8 mouse cellular contexts compared by ENCODE assay signal in the genomic region with DNA sequence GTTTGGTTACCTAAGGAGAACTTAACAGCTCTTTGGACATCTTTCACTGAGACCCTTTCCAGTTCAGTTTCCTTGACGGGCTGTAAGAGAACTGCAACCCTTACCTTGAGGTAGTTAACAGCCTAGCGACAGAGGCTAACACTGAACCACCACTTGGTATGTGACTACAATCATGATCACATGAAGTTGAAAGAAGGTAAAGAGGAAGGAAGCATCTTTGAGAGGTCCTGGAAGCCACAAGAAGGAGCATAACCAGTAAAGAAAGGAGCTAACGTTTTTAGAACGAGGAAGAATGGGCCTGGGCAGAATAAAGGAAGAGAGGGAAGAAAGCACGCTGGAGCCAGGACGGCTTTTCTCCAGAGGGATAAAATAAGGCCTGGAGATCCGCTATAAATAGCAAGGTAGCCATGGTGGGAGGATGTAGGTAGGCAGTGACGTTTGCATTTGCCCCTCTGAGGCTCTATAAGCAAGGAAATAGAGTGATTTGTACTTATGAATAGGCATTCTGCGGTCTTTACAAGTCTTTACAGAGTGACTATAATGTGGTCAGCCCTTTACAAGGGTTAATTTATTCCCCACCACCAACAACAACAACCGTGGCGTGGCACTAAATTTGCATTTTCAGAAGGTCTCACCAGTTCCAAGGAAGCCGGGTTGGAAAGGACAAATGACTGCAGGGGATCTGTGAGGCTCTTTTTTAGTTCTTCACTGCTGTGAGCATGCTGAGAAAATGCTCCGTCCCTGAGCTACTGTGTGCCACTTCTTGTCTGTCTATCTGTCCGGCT. TPM values are rescaled to one million over a fixed set of nuclear protein-coding genes. Genes with fewer than 3 reads are reported as not detected.
DNase-seq lines count a peak whose midpoint lies in the region; ATAC-seq lines count a peak whose summit lies in the region.

No protein-coding gene starts in this region.

- intact Hi-C loops in heart, postnatal 14 days (cut with DNase I) = no loop called here

- peak overlapping the region; percentile 63 for H3K27ac ChIP-seq in heart, embryonic 12.5 days (ENCODE audit: poor library complexity, severe bottlenecking)
- peak overlapping the region; percentile 87 for H3K27ac ChIP-seq in ES-E14 (ENCODE audit: insufficient read depth, low read depth, low read length, poor library complexity, severe bottlenecking)
- peak overlapping the region; percentile 60 for H3K27ac ChIP-seq in forebrain, embryonic 13.5 days
- peak overlapping the region; percentile 61 for H3K27ac ChIP-seq in liver, embryonic 13.5 days
- peak overlapping the region; percentile 79 for H3K27ac ChIP-seq in stomach, embryonic 14.5 days (ENCODE audit: low read length)

- DNase-seq in heart, postnatal 14 days = no peak
- DNase-seq in ES-E14 (ENCODE audit: low read depth, low spot score) = no peak
- no peak for DNase-seq in liver, embryonic 13.5 days
- DNase-seq in natural killer cell, adult 2 months (ENCODE audit: low spot score in 2 of 2) = no peak
- no peak for DNase-seq in adrenal gland, adult 18-20 months (ENCODE audit: low spot score in 2 of 2)

- H3K4me2 ChIP-seq in heart, embryonic 12.5 days = peak overlapping the region; percentile 86
- peak overlapping the region; percentile 85 for H3K4me2 ChIP-seq in forebrain, embryonic 13.5 days
- peak overlapping the region; percentile 100 for H3K4me2 ChIP-seq in liver, embryonic 13.5 days
- H3K4me2 ChIP-seq in stomach, embryonic 14.5 days (replicated peaks; ENCODE audit: low read depth, low read length) = peak overlapping the region; percentile 91

- H3K36me3 ChIP-seq in heart, embryonic 12.5 days = peaks cover 5% of the 10 kb centered on the region
- H3K36me3 ChIP-seq in ES-E14 (ENCODE audit: control insufficient read depth, insufficient read depth, low read length, poor library complexity, severe bottlenecking) = peaks cover 8% of the 10 kb centered on the region
- peaks cover 7% of the 10 kb centered on the region for H3K36me3 ChIP-seq in forebrain, embryonic 13.5 days (ENCODE audit: poor library complexity, severe bottlenecking)
- H3K36me3 ChIP-seq in liver, embryonic 13.5 days = no peaks in the 10 kb centered on the region
- H3K36me3 ChIP-seq in stomach, embryonic 14.5 days (ENCODE audit: control insufficient read depth, insufficient read depth, low read length) = no peaks in the 10 kb centered on the region; the same call in 1 of the 2 replicates

- 33% methylated on average over 14 of the region's 14 CpGs for WGBS in heart, embryonic 12.5 days
- 14% methylated on average over 14 of the region's 14 CpGs for WGBS in forebrain, embryonic 13.5 days
- 35% methylated on average over 14 of the region's 14 CpGs for WGBS in liver, embryonic 13.5 days (ENCODE audit: insufficient replicate concordance)
- 40% methylated on average over 14 of the region's 14 CpGs for WGBS in stomach, embryonic 14.5 days

- H3K9me3 ChIP-seq in heart, embryonic 12.5 days (replicated peaks) = no peaks in the 10 kb centered on the region
- no peaks in the 10 kb centered on the region for H3K9me3 ChIP-seq in ES-E14 (ENCODE audit: control insufficient read depth, insufficient read depth, low read depth, low read length)
- H3K9me3 ChIP-seq in forebrain, embryonic 13.5 days (replicated peaks) = no peaks in the 10 kb centered on the region
- H3K9me3 ChIP-seq in liver, embryonic 13.5 days (replicated peaks) = no peaks in the 10 kb centered on the region
- no peaks in the 10 kb centered on the region for H3K9me3 ChIP-seq in stomach, embryonic 14.5 days (ENCODE audit: control insufficient read depth, low read depth, low read length)

- peaks cover 38% of the 10 kb centered on the region for H3K4me1 ChIP-seq in heart, embryonic 12.5 days (replicated peaks)
- peaks cover 27 to 30% of the 10 kb centered on the region in 2 experiments for H3K4me1 ChIP-seq in ES-E14 (ENCODE audit: control insufficient read depth in 2 of 2, insufficient read depth in 2 of 2, low read length in 2 of 2, poor library complexity in 1 of 2)
- H3K4me1 ChIP-seq in forebrain, embryonic 13.5 days = peaks cover 24% of the 10 kb centered on the region
- H3K4me1 ChIP-seq in liver, embryonic 13.5 days (replicated peaks) = peaks cover 57% of the 10 kb centered on the region
- peaks cover 4% of the 10 kb centered on the region for H3K4me1 ChIP-seq in stomach, embryonic 14.5 days (ENCODE audit: control insufficient read depth, insufficient read depth, low read length)

- peak overlapping the region; percentile 18; the same call in 1 of the 2 replicates for H3K9ac ChIP-seq in heart, embryonic 12.5 days
- peak overlapping the region; percentile 67 for H3K9ac ChIP-seq in ES-E14 (ENCODE audit: insufficient read depth, low read depth, low read length, poor library complexity, severe bottlenecking)
- H3K9ac ChIP-seq in forebrain, embryonic 13.5 days = peak overlapping the region; percentile 38
- H3K9ac ChIP-seq in liver, embryonic 13.5 days = peak overlapping the region; percentile 48
- peak overlapping the region; percentile 8; the same call in 1 of the 2 replicates for H3K9ac ChIP-seq in stomach, embryonic 14.5 days (replicated peaks; ENCODE audit: low read depth, low read length)

- in situ Hi-C loops in ES-E14 (cut with MboI; ENCODE audit: low sequenced_read_pairs in 2 of 2, unreplicated experiment in 2 of 2) = no loop called here

- H3K27me3 ChIP-seq in heart, embryonic 12.5 days (replicated peaks) = no peaks in the 10 kb centered on the region
- peaks cover 8% of the 10 kb centered on the region; the same call in 1 of the 2 replicates for H3K27me3 ChIP-seq in forebrain, embryonic 13.5 days
- H3K27me3 ChIP-seq in liver, embryonic 13.5 days = no peaks in the 10 kb centered on the region
- no peaks in the 10 kb centered on the region for H3K27me3 ChIP-seq in stomach, embryonic 14.5 days (ENCODE audit: control insufficient read depth, insufficient read depth, low read length)

- no peak for ATAC-seq in heart, embryonic 12.5 days (ENCODE audit: insufficient number of reproducible peaks, low FRiP score)
- ATAC-seq in forebrain, embryonic 13.5 days = no peak; the same call in 1 of the 2 replicates
- ATAC-seq in liver, embryonic 13.5 days (ENCODE audit: low read depth) = no peak
- 0 out of 2 replicates have a peak, but pooled peaks have one; percentile 3 for ATAC-seq in stomach, embryonic 14.5 days (ENCODE audit: insufficient number of reproducible peaks, insufficient read depth, low FRiP score, low read depth)

- H3K4me3 ChIP-seq in heart, embryonic 12.5 days = peak overlapping the region; percentile 78
- H3K4me3 ChIP-seq in ES-E14 (ENCODE audit: insufficient read depth in 1 of 2, low read depth in 1 of 2, low read length in 2 of 2, poor library complexity in 1 of 2, severe bottlenecking in 1 of 2) = peak overlapping the region; percentile 14 to 32; a peak in 3 of 4 replicates
- H3K4me3 ChIP-seq in forebrain, embryonic 13.5 days = peak overlapping the region; percentile 60
- peak overlapping the region; percentile 75 for H3K4me3 ChIP-seq in liver, embryonic 13.5 days (replicated peaks)
- H3K4me3 ChIP-seq in stomach, embryonic 14.5 days (ENCODE audit: low read depth, low read length) = peak overlapping the region; percentile 46

RNA-seq across cellular contexts. Expression of a gene that starts 0.8 kb away (rescaled TPM):
- 26.2 and 26.4 TPM in 2 replicates for polyA plus RNA-seq in heart, embryonic 12.5 days (2016; fragmentation: Nextera tagmentation; extraction: Ambion mirVana)
- total RNA-seq in heart, postnatal 14 days (2021) = 10 to 100 TPM; 10.8 to 11.7 TPM
- 98.8 and 99.2 TPM in 2 replicates for total RNA-seq in ES-E14 (2012; rRNA removed)
- 10.1 and 10.3 TPM in 2 replicates for polyA plus RNA-seq in forebrain, embryonic 13.5 days (2015; fragmentation: Nextera tagmentation; extraction: Ambion mirVana)
- polyA plus RNA-seq in liver, embryonic 13.5 days (2015; fragmentation: Nextera tagmentation; extraction: Ambion mirVana) = 15.6 and 15.8 TPM in 2 replicates
- 44.2 and 46.9 TPM in 2 replicates for polyA plus RNA-seq in stomach, embryonic 14.5 days (2014; fragmentation: Nextera tagmentation; extraction: Ambion mirVana)
- 100 to 1,000 TPM in 1 of 2 experiments, 10 to 100 TPM in 1; 81.8 to 108 TPM for total RNA-seq in adrenal gland, adult 18-20 months (2021)

RNA-seq across cellular contexts. Expression of a gene that starts 17.5 kb away (rescaled TPM):
- 16.1 and 19.9 TPM in 2 replicates for polyA plus RNA-seq in heart, embryonic 12.5 days (2016; fragmentation: Nextera tagmentation; extraction: Ambion mirVana)
- total RNA-seq in heart, postnatal 14 days (2021) = 10 to 100 TPM; 21.6 to 23.8 TPM
- 39.8 and 56.3 TPM in 2 replicates for total RNA-seq in ES-E14 (2012; rRNA removed)
- 1.7 and 2.0 TPM in 2 replicates for polyA plus RNA-seq in forebrain, embryonic 13.5 days (2015; fragmentation: Nextera tagmentation; extraction: Ambion mirVana)
- 1.6 TPM in 2 replicates for polyA plus RNA-seq in liver, embryonic 13.5 days (2015; fragmentation: Nextera tagmentation; extraction: Ambion mirVana)
- polyA plus RNA-seq in stomach, embryonic 14.5 days (2014; fragmentation: Nextera tagmentation; extraction: Ambion mirVana) = 13.2 and 15.6 TPM in 2 replicates
- total RNA-seq in adrenal gland, adult 18-20 months (2021) = 10 to 100 TPM; 33.9 to 41.1 TPM

RNA-seq across cellular contexts. Expression of a gene that starts 34.0 kb away (rescaled TPM):
- 27.2 and 27.7 TPM in 2 replicates for polyA plus RNA-seq in heart, embryonic 12.5 days (2016; fragmentation: Nextera tagmentation; extraction: Ambion mirVana)
- total RNA-seq in heart, postnatal 14 days (2021) = 10 to 100 TPM; 24.6 to 26.5 TPM
- 45.9 and 78.1 TPM in 2 replicates for total RNA-seq in ES-E14 (2012; rRNA removed)
- polyA plus RNA-seq in forebrain, embryonic 13.5 days (2015; fragmentation: Nextera tagmentation; extraction: Ambion mirVana) = 43.5 and 45.6 TPM in 2 replicates
- polyA plus RNA-seq in liver, embryonic 13.5 days (2015; fragmentation: Nextera tagmentation; extraction: Ambion mirVana) = 8.2 and 8.4 TPM in 2 replicates
- polyA plus RNA-seq in stomach, embryonic 14.5 days (2014; fragmentation: Nextera tagmentation; extraction: Ambion mirVana) = 15.7 and 20.0 TPM in 2 replicates
- total RNA-seq in adrenal gland, adult 18-20 months (2021) = 10 to 100 TPM; 44.6 to 55.1 TPM

RNA-seq across cellular contexts. Expression of a gene that starts 39.4 kb away (rescaled TPM):
- polyA plus RNA-seq in heart, embryonic 12.5 days (2016; fragmentation: Nextera tagmentation; extraction: Ambion mirVana) = 22.0 TPM in 2 replicates
- total RNA-seq in heart, postnatal 14 days (2021) = 10 to 100 TPM; 17.2 to 20.6 TPM
- total RNA-seq in ES-E14 (2012; rRNA removed) = 23.2 and 23.4 TPM in 2 replicates
- polyA plus RNA-seq in forebrain, embryonic 13.5 days (2015; fragmentation: Nextera tagmentation; extraction: Ambion mirVana) = 16.5 and 21.7 TPM in 2 replicates
- polyA plus RNA-seq in liver, embryonic 13.5 days (2015; fragmentation: Nextera tagmentation; extraction: Ambion mirVana) = 9.7 and 9.9 TPM in 2 replicates
- polyA plus RNA-seq in stomach, embryonic 14.5 days (2014; fragmentation: Nextera tagmentation; extraction: Ambion mirVana) = 17.2 and 22.7 TPM in 2 replicates
- 10 to 100 TPM; 70.0 to 95.0 TPM for total RNA-seq in adrenal gland, adult 18-20 months (2021)

RNA-seq across cellular contexts. Expression of a gene that starts 43.5 kb away (rescaled TPM):
- 15.2 and 17.1 TPM in 2 replicates for polyA plus RNA-seq in heart, embryonic 12.5 days (2016; fragmentation: Nextera tagmentation; extraction: Ambion mirVana)
- 1 to 10 TPM; 4.5 to 5.3 TPM for total RNA-seq in heart, postnatal 14 days (2021)
- 2.9 and 3.1 TPM in 2 replicates for total RNA-seq in ES-E14 (2012; rRNA removed)
- polyA plus RNA-seq in forebrain, embryonic 13.5 days (2015; fragmentation: Nextera tagmentation; extraction: Ambion mirVana) = 114 and 118 TPM in 2 replicates
- 2.6 and 2.8 TPM in 2 replicates for polyA plus RNA-seq in liver, embryonic 13.5 days (2015; fragmentation: Nextera tagmentation; extraction: Ambion mirVana)
- polyA plus RNA-seq in stomach, embryonic 14.5 days (2014; fragmentation: Nextera tagmentation; extraction: Ambion mirVana) = 27.0 and 27.6 TPM in 2 replicates
- total RNA-seq in adrenal gland, adult 18-20 months (2021) = 1 to 10 TPM; 8.9 to 9.5 TPM

Comparison
In these comparisons a context has a peak if more than half of its experiments do, and no peak if none do; other contexts are left out.
1. H3K4me3 ChIP-seq: peak in every context shown above with its lines; median percentile 78 in heart, embryonic 12.5 days; 75 in liver, embryonic 13.5 days; 60 in forebrain, embryonic 13.5 days; 46 in stomach, embryonic 14.5 days; 23 in ES-E14.
2. H3K9ac ChIP-seq: peak in every context shown above with its lines; median percentile 67 in ES-E14; 48 in liver, embryonic 13.5 days; 38 in forebrain, embryonic 13.5 days; 18 in heart, embryonic 12.5 days; 8 in stomach, embryonic 14.5 days.